Mouse (Mus musculus): Measurements from ENCODE around the gene Zfp292. TPM values are rescaled to one million over a fixed set of nuclear protein-coding genes. Genes with fewer than 3 reads are reported as not detected.

Zfp292 gene
- total RNA-seq, 2 experiments from 2014 or later, result 23.4 to 24.6 TPM

DNA sequence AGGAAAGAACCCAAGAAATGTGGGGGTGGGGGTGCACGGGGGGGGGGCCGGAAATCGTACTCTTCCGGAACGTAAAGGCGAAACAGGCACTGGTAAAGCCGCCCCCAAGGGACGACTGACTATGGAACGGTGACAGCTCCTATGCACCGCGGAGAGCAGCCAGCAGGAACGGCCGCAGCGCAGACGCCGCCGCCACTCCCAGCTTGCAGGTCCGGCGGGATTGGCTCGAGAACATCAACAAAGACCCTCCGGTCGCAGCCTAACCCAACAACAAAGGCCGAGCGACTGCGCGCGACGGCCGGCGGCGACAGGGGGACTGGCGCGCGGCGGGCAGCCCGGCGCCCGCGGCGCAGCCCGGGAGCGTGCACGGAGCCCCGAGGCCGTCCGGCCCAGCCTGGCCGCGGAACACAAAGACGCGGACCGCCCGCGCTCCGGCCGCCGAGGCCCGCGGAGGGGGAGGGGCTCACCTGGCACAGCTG is 430 bp downstream of the Zfp292 start:
- peak; percentile 67 for DNase-seq

- DNase-seq, result no peak
These were observed 909 bp downstream of the Zfp292 start for GRCm38 (mm10) chr4:34881851-34882250.

GRCm38 (mm10) chr4:34880921-34881650 is 1.7 kb downstream of the Zfp292 start:
- DNase-seq, result no peak

DNA sequence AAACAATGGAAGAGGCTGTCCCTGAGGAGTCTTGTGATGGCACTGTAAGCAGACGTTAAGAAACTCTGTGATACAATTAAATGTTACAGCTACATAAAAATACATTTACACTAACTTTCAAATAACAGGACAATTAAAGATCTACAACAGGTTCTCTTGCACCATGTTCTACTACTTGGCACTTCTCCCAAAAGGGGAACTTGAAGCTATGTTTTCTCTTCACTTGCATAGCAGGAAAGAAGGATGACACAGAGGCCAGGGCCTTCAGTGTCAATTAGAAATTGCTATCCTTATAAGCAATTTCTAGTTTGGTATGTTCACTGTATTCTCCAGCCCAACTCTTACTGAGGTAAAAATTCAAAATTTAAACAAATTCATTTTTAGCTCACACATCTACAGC is 8.5 kb downstream of the Zfp292 start:
- no peak for DNase-seq

- peak; percentile 29 for DNase-seq
These were observed 9.8 kb downstream of the Zfp292 start for GRCm38 (mm10) chr4:34872896-34873495.

DNA sequence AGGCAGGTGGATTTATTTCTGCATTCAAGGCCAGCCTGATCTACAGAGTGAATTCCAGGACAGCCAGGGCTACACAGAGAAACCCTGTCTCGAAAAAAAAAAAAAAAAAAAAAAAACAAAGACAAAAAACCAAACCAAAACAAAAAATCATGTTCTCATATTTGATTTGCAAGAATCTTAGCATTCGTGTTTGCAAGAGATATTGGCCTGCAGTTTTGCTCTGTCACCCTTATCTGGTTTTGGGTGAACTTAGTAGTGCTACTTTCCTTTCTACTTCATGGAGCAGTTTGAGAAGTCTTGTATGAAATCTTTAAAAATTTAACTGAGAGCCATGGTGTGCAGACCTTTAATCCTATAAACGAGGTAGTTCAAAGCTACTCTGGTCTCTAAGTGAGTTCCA is 12.9 kb downstream of the Zfp292 start:
- DNase-seq, result no peak

GRCm38 (mm10) chr4:34861438-34861837 is 21.3 kb downstream of the Zfp292 start:
- DNase-seq, result no peak

DNA sequence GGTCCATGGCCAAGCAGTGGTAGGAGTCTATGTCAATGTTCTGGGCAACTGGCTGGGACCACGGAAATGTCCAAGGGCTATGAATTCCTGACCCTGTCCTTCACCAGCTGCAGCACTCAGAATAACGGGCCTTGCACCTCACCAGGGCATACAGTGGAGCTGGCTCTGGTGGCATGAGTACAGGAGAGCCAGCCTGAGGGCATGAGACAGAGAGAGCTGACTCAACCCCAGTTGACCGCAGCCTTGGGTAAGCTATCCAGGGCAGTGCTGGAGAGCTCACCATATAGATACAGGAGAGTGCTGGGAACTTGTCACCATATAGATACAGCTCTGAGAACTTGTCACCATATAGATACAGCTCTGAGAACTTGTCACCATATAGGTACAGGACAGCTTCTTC is 23.3 kb downstream of the Zfp292 start:
- DNase-seq, result no peak

DNA sequence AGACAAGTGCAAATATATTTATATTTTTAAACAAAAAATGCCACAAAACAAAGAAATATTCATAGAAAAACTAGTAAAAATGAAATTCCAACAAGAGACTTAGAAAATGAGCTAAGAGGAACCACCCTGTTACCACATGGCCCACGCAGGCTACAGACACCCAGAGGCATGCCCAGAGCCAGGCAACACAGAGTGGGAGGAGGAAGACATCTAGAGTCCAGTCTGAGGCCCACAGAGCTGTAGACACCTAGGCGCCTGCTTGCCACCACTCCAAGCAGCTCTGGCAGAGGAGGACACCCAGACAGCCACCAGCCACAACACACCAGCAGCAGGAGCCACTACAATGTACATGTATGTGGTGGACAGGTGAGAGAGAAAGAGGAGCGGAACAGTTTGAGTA is 23.9 kb downstream of the Zfp292 start:
- no peak for DNase-seq

GRCm38 (mm10) chr4:34855966-34856365 is 26.8 kb downstream of the Zfp292 start:
- no peak for DNase-seq

GRCm38 (mm10) chr4:34852051-34852450 is 30.7 kb downstream of the Zfp292 start:
- DNase-seq, result no peak

DNA sequence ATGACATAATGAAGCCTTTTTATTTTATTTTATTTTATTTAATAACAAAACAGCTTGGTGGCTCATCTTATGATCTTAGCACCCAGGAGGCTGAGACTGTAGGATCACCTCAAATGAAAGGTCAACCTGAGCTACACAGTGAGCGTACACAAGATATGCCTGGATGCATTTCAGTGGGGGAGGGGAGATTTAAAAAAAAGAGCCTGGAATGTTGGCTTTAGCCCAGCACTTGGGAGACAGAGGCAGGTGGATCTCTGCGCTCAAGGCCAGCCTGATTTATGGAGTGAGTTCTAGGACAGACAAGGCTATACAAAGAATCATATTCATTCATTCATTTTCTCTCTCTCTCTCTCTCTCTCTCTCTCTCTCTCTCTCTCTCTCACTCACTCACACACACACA is 32.6 kb downstream of the Zfp292 start:
- no peak for DNase-seq

DNA sequence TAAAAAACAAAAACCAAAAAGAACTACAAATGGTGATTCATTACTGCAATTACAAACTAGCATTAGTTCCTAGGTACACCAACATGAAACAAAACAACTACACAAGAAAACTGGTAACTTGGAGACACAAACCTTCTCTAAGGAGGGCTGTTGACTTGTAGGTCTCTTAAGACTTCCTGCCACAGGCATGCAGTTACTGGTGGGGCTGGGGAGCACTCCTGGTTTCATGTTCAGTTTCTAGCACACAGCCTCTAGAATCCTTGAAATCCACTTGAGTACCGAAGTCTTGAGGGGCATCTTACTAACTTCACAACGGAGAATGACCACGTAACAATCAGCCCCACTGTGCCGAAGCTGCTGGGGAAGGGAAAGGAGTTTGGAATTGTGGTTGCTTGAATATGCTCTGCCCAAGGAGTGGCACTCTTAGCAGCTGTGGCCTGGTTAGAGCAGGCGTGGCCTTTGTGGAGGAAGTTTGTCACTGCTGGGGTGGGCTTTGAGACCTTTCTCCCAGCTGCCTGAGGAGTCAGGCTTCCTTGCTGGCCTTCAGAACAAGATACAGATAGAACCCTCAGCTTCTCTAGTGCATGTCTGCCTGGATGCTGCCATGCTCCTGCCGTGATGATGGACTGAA is 35.0 kb downstream of the Zfp292 start:
- DNase-seq, result no peak

GRCm38 (mm10) chr4:34843839-34844238 is 38.9 kb downstream of the Zfp292 start:
- DNase-seq, result no peak

DNA sequence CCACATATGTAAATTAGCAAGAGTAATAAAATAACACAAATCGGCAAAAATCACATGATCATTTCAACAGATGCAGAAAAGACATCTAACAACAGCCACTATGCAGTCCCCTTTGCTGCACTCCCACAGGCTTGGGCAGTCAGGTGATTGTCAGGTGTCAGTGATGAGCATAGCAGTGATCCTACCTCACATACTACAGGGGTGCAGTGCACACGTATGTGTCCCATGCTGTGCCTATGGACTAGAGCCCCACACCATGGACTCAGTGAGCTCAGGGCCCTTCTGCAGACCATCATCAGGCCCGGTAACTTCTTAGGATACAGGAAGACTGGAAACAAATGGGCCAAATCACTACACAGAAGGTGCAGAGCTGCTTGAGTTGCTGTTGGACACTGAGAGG is 39.9 kb downstream of the Zfp292 start:
- no peak for DNase-seq

DNA sequence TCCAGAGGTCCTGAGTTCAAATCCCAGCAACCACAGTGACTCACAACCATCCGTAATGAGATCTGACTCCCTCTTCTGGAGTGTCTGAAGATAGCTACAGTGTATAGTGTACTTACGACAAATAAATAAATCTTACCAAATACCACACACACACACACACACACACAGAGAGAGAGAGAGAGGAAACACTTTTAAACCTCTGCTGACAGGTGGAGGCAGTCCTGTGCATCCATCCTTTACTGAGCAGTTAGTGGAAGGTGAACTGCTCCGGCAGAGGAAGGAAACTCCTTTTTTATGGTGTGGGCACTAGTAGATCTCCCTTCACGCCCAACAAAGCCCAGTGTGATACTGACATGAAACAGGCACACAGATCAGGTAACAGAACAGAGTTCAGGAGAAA is 51.3 kb downstream of the Zfp292 start:
- DNase-seq, result no peak

GRCm38 (mm10) chr4:34829456-34829855 is 53.3 kb downstream of the Zfp292 start:
- DNase-seq, result no peak

DNA sequence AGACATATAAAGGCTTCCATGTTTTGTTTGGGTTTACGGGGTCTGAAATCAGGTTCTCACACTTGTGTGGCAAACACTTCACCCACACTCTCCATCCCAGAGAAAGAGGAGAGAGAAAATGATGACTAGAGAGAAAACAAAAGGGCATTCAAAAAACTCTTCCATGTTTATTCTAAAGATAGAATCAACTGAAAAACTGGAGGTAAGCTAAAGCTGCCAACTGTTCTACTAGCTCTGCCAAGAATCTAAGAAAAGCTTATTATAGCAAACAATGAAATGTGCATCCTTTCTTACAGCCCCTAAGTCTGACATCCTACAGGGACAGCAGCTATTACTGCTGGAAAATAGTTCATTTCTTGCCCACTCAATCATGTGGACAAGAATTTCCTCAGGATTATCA is 58.9 kb downstream of the Zfp292 start:
- DNase-seq, result no peak

DNA sequence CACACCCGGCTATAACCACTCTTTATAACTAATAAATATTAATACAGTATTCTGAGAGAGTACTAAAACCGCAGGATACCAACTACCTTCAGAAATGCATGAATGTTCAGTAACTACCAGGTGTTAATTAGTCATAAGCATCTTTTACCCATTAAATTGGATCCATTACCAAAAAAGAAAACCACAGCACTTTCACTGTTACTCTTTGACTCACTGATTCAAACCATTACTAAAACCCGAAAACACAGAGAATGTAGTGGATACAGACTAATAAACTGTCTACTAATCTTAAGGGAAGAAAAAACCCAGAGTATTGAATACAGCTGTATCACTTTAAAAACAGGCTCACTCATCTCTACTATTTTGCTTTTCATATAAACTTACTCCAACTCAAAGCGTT is 62.9 kb downstream of the Zfp292 start:
- DNase-seq, result no peak

DNA sequence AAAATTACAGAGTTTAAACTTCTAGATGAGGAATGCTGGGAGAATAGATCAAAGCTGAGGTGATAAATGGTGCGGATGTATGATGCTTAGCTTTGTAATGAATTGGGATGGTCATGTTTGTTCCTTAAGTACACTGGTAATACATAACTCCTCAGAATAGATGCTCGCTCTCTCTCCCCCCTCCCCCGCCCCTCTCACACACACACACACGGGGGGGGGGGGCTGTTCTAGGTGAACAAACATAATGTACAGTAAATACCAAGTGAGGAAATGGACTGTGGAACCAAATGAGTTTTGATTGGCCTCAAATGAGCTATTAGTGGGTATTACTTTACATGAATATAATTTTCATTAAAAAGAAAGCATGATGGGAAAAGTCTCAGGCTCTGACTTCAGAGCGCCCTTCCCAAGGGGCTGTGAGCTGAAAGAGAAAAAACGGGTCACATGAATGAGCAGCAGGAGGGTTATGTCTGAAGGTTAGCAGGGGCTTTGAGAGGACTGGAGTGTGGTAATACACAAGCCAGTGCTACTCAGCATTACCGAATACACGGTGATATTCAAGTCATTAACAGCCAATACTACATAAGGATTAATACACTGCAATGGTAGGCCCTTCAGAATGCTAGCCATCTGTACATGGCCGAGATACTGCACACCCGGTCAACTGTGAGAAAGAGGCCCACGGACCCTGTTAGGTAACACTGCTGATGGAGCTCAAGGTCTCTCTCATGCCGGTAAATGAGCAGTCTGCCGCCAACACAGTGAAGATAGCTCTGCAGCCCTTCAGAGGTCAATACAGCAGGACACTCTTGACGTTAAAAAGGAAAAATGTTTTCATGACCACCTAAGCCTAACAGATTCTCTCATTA is 81.4 kb downstream of the Zfp292 start:
- DNase-seq, result no peak

DNA sequence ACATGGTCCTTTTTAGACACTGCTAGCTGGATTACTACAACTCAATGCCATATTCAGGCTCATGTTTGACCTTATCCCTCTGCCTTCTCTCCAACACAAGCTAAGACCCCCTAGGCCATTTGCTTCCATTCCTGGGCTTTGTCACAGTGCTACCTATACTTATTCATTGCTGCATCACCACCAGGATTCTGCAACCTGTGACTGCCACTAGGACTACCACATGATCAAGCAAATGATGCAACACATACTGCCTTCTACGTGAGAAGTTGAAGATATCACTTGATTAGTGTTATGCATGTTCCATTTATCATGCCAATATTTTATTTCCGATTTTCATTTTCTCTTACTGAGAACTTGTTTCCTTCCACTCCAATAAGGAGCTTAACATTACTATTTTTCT is 84.8 kb downstream of the Zfp292 start:
- DNase-seq, result no peak

DNA sequence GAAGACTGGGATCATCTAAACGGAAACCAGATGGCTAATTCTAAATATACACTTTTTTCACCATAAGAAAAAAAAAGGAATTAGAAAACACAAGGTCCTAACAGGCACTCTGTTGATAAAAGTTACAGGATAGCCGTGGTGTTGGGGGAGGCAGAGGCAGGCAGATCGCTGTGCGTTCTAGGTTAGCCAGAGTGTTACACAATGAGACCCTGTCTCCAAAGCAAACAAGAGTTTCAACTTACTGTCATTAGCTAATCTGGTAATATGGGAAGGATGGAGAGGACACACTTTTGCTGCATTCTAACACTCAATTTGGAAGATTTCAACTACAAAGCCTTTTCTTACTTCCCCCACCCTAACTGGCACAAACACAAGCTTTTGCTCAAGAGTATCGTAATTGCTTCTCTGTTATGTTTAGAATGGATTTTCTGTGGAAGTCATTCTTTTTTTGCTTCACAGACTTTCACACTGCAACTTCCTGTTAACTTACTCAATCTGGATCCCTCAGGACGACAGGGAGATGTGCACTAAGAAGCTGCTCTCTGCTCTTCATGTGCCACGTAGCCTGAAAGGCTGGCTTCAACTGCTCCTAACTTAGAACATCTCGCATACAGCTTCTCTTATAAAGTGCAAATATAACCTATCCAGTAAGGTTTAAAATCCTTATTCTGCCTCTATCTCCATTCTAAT is 85.3 kb downstream of the Zfp292 start:
- DNase-seq, result no peak
